Mouse (Mus musculus) stomach, embryonic 15.5 days (tissue): ENCODE measurements around the gene Hes2. TPM values are rescaled to one million over a fixed set of nuclear protein-coding genes. Genes with fewer than 3 reads are reported as not detected.

ENCODE experiments used
- polyA plus RNA-seq: library from polyadenylated mRNA; unstranded; fragments of >200 nt; fragmentation: Nextera tagmentation; extraction: Ambion mirVana; gene quantifications from 2 replicates; pipeline ENCODE4 v1.2.1, GENCODE M21; 2015

Gene Hes2
- polyA plus RNA-seq, 1 experiment from 2014 or later, result 0.44 TPM

Other genes with a start within 250 kb of the Hes2 start
- 55.2 and 67.3 TPM in 2 replicates for gene Dnajc11, start 225.2 kb upstream of the Hes2 start, polyA plus RNA-seq
- 39.4 and 39.7 TPM in 2 replicates for gene Thap3, start 169.9 kb upstream of the Hes2 start, polyA plus RNA-seq
- gene Phf13, start 162.6 kb upstream of the Hes2 start, polyA plus RNA-seq, result 22.1 and 23.4 TPM in 2 replicates
- 13.5 and 14.0 TPM in 2 replicates for gene Klhl21, start 150.1 kb upstream of the Hes2 start, polyA plus RNA-seq
- 16.8 and 17.6 TPM in 2 replicates for gene Zbtb48, start 131.2 kb upstream of the Hes2 start, polyA plus RNA-seq
- 0.28 and 0.31 TPM in 2 replicates for gene Tas1r1, start 120.3 kb upstream of the Hes2 start, polyA plus RNA-seq
- 30.8 and 32.9 TPM in 2 replicates for gene Nol9, start 119.5 kb upstream of the Hes2 start, polyA plus RNA-seq
- 11.9 and 13.2 TPM in 2 replicates for gene Plekhg5, start 86.4 kb upstream of the Hes2 start, polyA plus RNA-seq
- 0.84 and 1.4 TPM in 2 replicates for gene Tnfrsf25, start 42.9 kb upstream of the Hes2 start, polyA plus RNA-seq
- gene Espn, start 6.5 kb upstream of the Hes2 start, polyA plus RNA-seq, result 15.9 and 19.2 TPM in 2 replicates
- 60.0 and 63.1 TPM in 2 replicates for gene Acot7, start 19.3 kb downstream of the Hes2 start, polyA plus RNA-seq
- 12.9 and 13.5 TPM in 2 replicates for gene Gpr153, start 115.4 kb downstream of the Hes2 start, polyA plus RNA-seq
- gene Hes3, start 132.8 kb downstream of the Hes2 start, polyA plus RNA-seq, result 0.09 TPM in 1 of 2 replicates, not detected in the other
- 19.1 and 21.4 TPM in 2 replicates for gene Icmt, start 138.4 kb downstream of the Hes2 start, polyA plus RNA-seq
- 1.0 TPM in 2 replicates for gene Rnf207, start 160.1 kb downstream of the Hes2 start, polyA plus RNA-seq
- 372 and 377 TPM in 2 replicates for gene Rpl22, start 166.9 kb downstream of the Hes2 start, polyA plus RNA-seq
- 1.4 and 1.5 TPM in 2 replicates for gene Chd5, start 179.8 kb downstream of the Hes2 start, polyA plus RNA-seq